In the genomic region with DNA sequence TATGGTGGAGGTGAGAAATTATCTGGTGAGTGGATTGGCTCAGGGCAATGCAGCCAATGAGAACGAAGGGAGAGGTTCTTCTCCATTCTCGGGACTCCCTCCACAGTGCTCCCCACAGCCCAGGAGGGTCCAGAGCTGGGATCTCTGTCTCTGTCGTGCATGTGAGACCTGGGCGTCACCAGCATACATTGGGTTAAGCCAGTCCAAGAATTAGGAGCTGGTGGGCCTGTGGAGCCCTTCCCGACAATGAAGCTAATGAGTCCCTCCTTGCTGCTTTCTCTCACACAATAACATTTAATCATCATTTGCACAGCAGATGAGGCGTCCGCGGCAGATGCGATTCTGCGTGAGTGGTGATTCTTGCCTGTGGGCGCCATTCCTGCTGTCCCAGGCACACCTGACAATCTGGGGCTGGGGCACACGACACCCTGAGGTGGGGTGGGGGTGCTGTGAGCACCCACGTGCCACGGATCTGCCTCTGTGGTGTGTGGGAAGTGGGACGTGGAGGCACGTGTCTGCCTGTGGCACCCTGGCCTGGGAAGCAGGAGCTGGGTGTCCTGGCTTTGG, we compare ENCODE assay signal across 27 mouse cellular contexts. TPM values are rescaled to one million over a fixed set of nuclear protein-coding genes. Genes with fewer than 3 reads are reported as not detected.
DNase-seq lines count a peak whose midpoint lies in the region; ATAC-seq and TF ChIP-seq lines count a peak whose summit lies in the region.
"Had no signal": no experiment of that assay in that cellular context is flagged by ENCODE, and none has a peak within 500 bp of the region (broad histone marks: within the 10 kb centered on the region; RNA-seq: fewer than 3 reads in every experiment).

No protein-coding gene starts in this region.

- ATAC-seq in midbrain, embryonic 12.5 days (ENCODE audit: low FRiP score, low read depth): no peak
- no peak for ATAC-seq in midbrain, embryonic 11.5 days (ENCODE audit: low FRiP score)
- ATAC-seq in forebrain, embryonic 16.5 days: peak; percentile 51
- no peak for ATAC-seq in heart, embryonic 11.5 days (replicated peaks; ENCODE audit: insufficient number of reproducible peaks, low FRiP score, low TSS enrichment)
- ATAC-seq: intestine, embryonic 15.5 days had no signal

- no peak overlapping the region for H3K4me2 ChIP-seq in midbrain, embryonic 12.5 days (replicated peaks)
- H3K4me2 ChIP-seq in midbrain, embryonic 11.5 days: no peak overlapping the region
- H3K4me2 ChIP-seq in forebrain, embryonic 16.5 days (ENCODE audit: low read length): no peak overlapping the region
- no peak overlapping the region for H3K4me2 ChIP-seq in heart, embryonic 11.5 days
- H3K4me2 ChIP-seq: embryonic facial prominence, embryonic 12.5 days; intestine, embryonic 15.5 days; limb, embryonic 15.5 days; neural tube, embryonic 12.5 days had no signal

- H3K9me3 ChIP-seq in midbrain, embryonic 12.5 days: no peaks in the 10 kb centered on the region
- no peaks in the 10 kb centered on the region for H3K9me3 ChIP-seq in midbrain, embryonic 11.5 days (ENCODE audit: control insufficient read depth, low read length)
- no peaks in the 10 kb centered on the region for H3K9me3 ChIP-seq in forebrain, embryonic 16.5 days (ENCODE audit: control insufficient read depth, low read length)
- H3K9me3 ChIP-seq in heart, embryonic 11.5 days (replicated peaks; ENCODE audit: control insufficient read depth, low read length): no peaks in the 10 kb centered on the region
- H3K9me3 ChIP-seq: embryonic facial prominence, embryonic 12.5 days; intestine, embryonic 15.5 days; limb, embryonic 15.5 days; neural tube, embryonic 12.5 days had no signal

- H3K4me1 ChIP-seq in midbrain, embryonic 12.5 days: peaks cover 22% of the 10 kb centered on the region
- H3K4me1 ChIP-seq in midbrain, embryonic 11.5 days (ENCODE audit: control insufficient read depth, insufficient read depth, low read length): peaks cover 6% of the 10 kb centered on the region; the same call in 1 of the 2 replicates
- H3K4me1 ChIP-seq in forebrain, embryonic 16.5 days (replicated peaks; ENCODE audit: control insufficient read depth, insufficient read depth, low read length): peaks cover 20% of the 10 kb centered on the region
- peaks cover 8% of the 10 kb centered on the region for H3K4me1 ChIP-seq in heart, embryonic 11.5 days (ENCODE audit: control insufficient read depth, insufficient read depth, low read length)
- H3K4me1 ChIP-seq: intestine, embryonic 15.5 days; limb, embryonic 15.5 days had no signal

- no peak overlapping the region for H3K27ac ChIP-seq in midbrain, embryonic 12.5 days (replicated peaks)
- no peak overlapping the region for H3K27ac ChIP-seq in midbrain, embryonic 11.5 days (ENCODE audit: low read depth, low read length)
- no peak overlapping the region for H3K27ac ChIP-seq in forebrain, embryonic 16.5 days (ENCODE audit: low read length)
- no peak overlapping the region for H3K27ac ChIP-seq in heart, embryonic 11.5 days (ENCODE audit: low read depth, low read length)
- H3K27ac ChIP-seq: embryonic facial prominence, embryonic 12.5 days; intestine, embryonic 15.5 days; limb, embryonic 15.5 days; neural tube, embryonic 12.5 days had no signal

- 0 out of 2 replicates have a peak overlapping the region, but pooled peaks have one; percentile 24 for H3K9ac ChIP-seq in midbrain, embryonic 12.5 days (replicated peaks)
- no peak overlapping the region for H3K9ac ChIP-seq in midbrain, embryonic 11.5 days (ENCODE audit: low read length)
- no peak overlapping the region for H3K9ac ChIP-seq in forebrain, embryonic 16.5 days (replicated peaks; ENCODE audit: low read depth, low read length)
- no peak overlapping the region for H3K9ac ChIP-seq in heart, embryonic 11.5 days (ENCODE audit: low read depth, low read length)
- H3K9ac ChIP-seq: embryonic facial prominence, embryonic 12.5 days; intestine, embryonic 15.5 days; limb, embryonic 15.5 days; neural tube, embryonic 12.5 days had no signal

- H3K27me3 ChIP-seq in midbrain, embryonic 12.5 days: peaks cover 88% of the 10 kb centered on the region
- H3K27me3 ChIP-seq in midbrain, embryonic 11.5 days (ENCODE audit: control insufficient read depth, insufficient read depth, low read length): peaks cover 7% of the 10 kb centered on the region
- H3K27me3 ChIP-seq in forebrain, embryonic 16.5 days (replicated peaks; ENCODE audit: control insufficient read depth, insufficient read depth, low read length): 0 out of 2 replicates have a peak, but pooled peaks cover 2% of the 10 kb centered on the region
- H3K27me3 ChIP-seq in heart, embryonic 11.5 days (ENCODE audit: control insufficient read depth, insufficient read depth, low read length): peaks cover 83% of the 10 kb centered on the region

- TF ChIP-seq POLR2A in brain, embryonic 14.5 days (IDR thresholded peaks at IDR 0.05; ENCODE audit: borderline replicate concordance, extremely low read depth, insufficient read depth, insufficient read length, poor library complexity, severe bottlenecking): no peak

- 67% methylated on average over 16 of the region's 16 CpGs for WGBS in midbrain, embryonic 12.5 days
- 73% methylated on average over 16 of the region's 16 CpGs for WGBS in midbrain, embryonic 11.5 days
- 33% methylated on average over 16 of the region's 16 CpGs for WGBS in forebrain, embryonic 16.5 days
- WGBS in heart, embryonic 11.5 days (ENCODE audit: insufficient replicate concordance): 68% methylated on average over 16 of the region's 16 CpGs

- H3K36me3 ChIP-seq in midbrain, embryonic 12.5 days: no peaks in the 10 kb centered on the region
- no peaks in the 10 kb centered on the region for H3K36me3 ChIP-seq in midbrain, embryonic 11.5 days (ENCODE audit: control insufficient read depth, insufficient read depth, low read length)
- H3K36me3 ChIP-seq in forebrain, embryonic 16.5 days (ENCODE audit: control insufficient read depth, insufficient read depth): no peaks in the 10 kb centered on the region
- H3K36me3 ChIP-seq in heart, embryonic 11.5 days (ENCODE audit: control insufficient read depth, insufficient read depth, low read length): no peaks in the 10 kb centered on the region
- H3K36me3 ChIP-seq: embryonic facial prominence, embryonic 12.5 days; intestine, embryonic 15.5 days; limb, embryonic 15.5 days; neural tube, embryonic 12.5 days had no signal

- TF ChIP-seq CTCF in brain, embryonic 14.5 days (IDR thresholded peaks at IDR 0.05; ENCODE audit: borderline replicate concordance, extremely low read depth, insufficient read depth, insufficient read length): no peak

- DNase-seq in midbrain, embryonic 11.5 days (ENCODE audit: low spot score, missing footprints): no peak
- DNase-seq in brain, adult 2 months (ENCODE audit: low read depth, low spot score): peak; percentile 35
- peak; percentile 69 for DNase-seq in brain, embryonic 14.5 days (ENCODE audit: low read depth)
- no peak for DNase-seq in cerebellum, postnatal 25 days
- DNase-seq in embryo, embryonic 10.5 days (ENCODE audit: low spot score): no peak
- DNase-seq: cerebellum, adult 9-10 months; gastrocnemius, postnatal 10 days; heart, adult 18-20 months; heart, postnatal 36 days; kidney, postnatal 36 days; lung, postnatal 10 days; spleen, adult 18-20 months; thymus, adult 18-20 months; thymus, postnatal 4 days had no signal

- no peak overlapping the region for H3K4me3 ChIP-seq in midbrain, embryonic 12.5 days
- no peak overlapping the region for H3K4me3 ChIP-seq in midbrain, embryonic 11.5 days (ENCODE audit: low read depth, low read length)
- H3K4me3 ChIP-seq in forebrain, embryonic 16.5 days (replicated peaks; ENCODE audit: low read length): no peak overlapping the region
- H3K4me3 ChIP-seq in heart, embryonic 11.5 days (ENCODE audit: low read depth, low read length): no peak overlapping the region
- H3K4me3 ChIP-seq: embryonic facial prominence, embryonic 12.5 days; erythroblast, embryonic 14.5 days; intestine, embryonic 15.5 days; limb, embryonic 15.5 days; neural tube, embryonic 12.5 days had no signal

RNA-seq across cellular contexts. Expression of gene 1700025C18Rik, which starts 15.0 kb away (rescaled TPM):
- not detected in 2 replicates for polyA plus RNA-seq in midbrain, embryonic 12.5 days (2016; fragmentation: Nextera tagmentation; extraction: Ambion mirVana)
- polyA plus RNA-seq in midbrain, embryonic 11.5 days (2014; fragmentation: Nextera tagmentation; extraction: Ambion mirVana): not detected in 2 replicates
- polyA plus RNA-seq in brain, embryonic 14.5 days (2012; rRNA removed): not detected in 2 replicates
- not detected in 2 replicates for polyA plus RNA-seq in forebrain, embryonic 16.5 days (2015; fragmentation: Nextera tagmentation; extraction: Ambion mirVana)
- polyA plus RNA-seq in heart, embryonic 11.5 days (2014; fragmentation: Nextera tagmentation; extraction: Ambion mirVana): not detected in 2 replicates
- polyA plus RNA-seq: cortical plate, adult 2 months; embryonic facial prominence, embryonic 12.5 days; erythroblast, embryonic 14.5 days; heart, embryonic 14.5 days; intestine, embryonic 15.5 days; kidney, embryonic 14.5 days; limb, embryonic 15.5 days; liver, embryonic 16.5 days; neural tube, embryonic 12.5 days; stomach, embryonic 14.5 days had no signal

RNA-seq across cellular contexts. Expression of gene Cd40, which starts 50.2 kb away (rescaled TPM):
- 4.8 and 6.8 TPM in 2 replicates for polyA plus RNA-seq in midbrain, embryonic 12.5 days (2016; fragmentation: Nextera tagmentation; extraction: Ambion mirVana)
- polyA plus RNA-seq in midbrain, embryonic 11.5 days (2014; fragmentation: Nextera tagmentation; extraction: Ambion mirVana): 5.6 and 7.3 TPM in 2 replicates
- polyA plus RNA-seq in brain, embryonic 14.5 days (2012; rRNA removed): 8.4 and 8.7 TPM in 2 replicates
- 5.0 and 6.2 TPM in 2 replicates for polyA plus RNA-seq in forebrain, embryonic 16.5 days (2015; fragmentation: Nextera tagmentation; extraction: Ambion mirVana)
- 9.6 and 9.7 TPM in 2 replicates for polyA plus RNA-seq in heart, embryonic 11.5 days (2014; fragmentation: Nextera tagmentation; extraction: Ambion mirVana)

Comparison
In these comparisons a context has a peak if more than half of its experiments do, and no peak if none do; other contexts are left out.
1. DNase-seq: peak in brain, adult 2 months (single experiment) and brain, embryonic 14.5 days (single experiment); none in midbrain, embryonic 11.5 days (single experiment), cerebellum, postnatal 25 days (0 of 2) and embryo, embryonic 10.5 days (single experiment).